Mouse (Mus musculus): ENCODE data around the gene Amd1.

- TF ChIP-seq POLR2A (IDR thresholded peaks at IDR 0.05; ENCODE audit: low read depth, low read length): no peak
- no peak for TF ChIP-seq CTCF (conservative IDR thresholded peaks at IDR 0.05; ENCODE audit: insufficient read depth, insufficient read length, low read depth, low read length)
Measured at GRCm38 (mm10) chr10:40278317-40278716, 23.7 kb downstream of the Amd1 start.
